Mouse (Mus musculus) midbrain, embryonic 12.5 days (tissue): ENCODE results near the gene Cmtm7. TPM values are rescaled to one million over a fixed set of nuclear protein-coding genes. Genes with fewer than 3 reads are reported as not detected.

Experiments used
- ATAC-seq: fragments of 200-750 bp; cut with Nextera tagmentation; 2 replicates; pipeline ENCODE4 v1.8.0; 2017; ENCODE audit warnings: low read depth, moderate TSS enrichment, moderate library complexity; ENCODE audit not compliant: low FRiP score
- H3K27ac ChIP-seq: fragments of 300-500 bp; sonication (generic); replicated peaks from 2 replicates; pipeline ENCODE4 v1.5.1; 2016; ENCODE audit warnings: mild to moderate bottlenecking
- H3K27me3 ChIP-seq: fragments of 300-500 bp; sonication (generic); 2 replicates; pipeline ENCODE4 v1.6.1; 2016; ENCODE audit warnings: mild to moderate bottlenecking
- H3K36me3 ChIP-seq: fragments of 300-500 bp; sonication (generic); 2 replicates; pipeline ENCODE4 v1.6.1; 2016
- H3K4me1 ChIP-seq: fragments of 300-500 bp; sonication (generic); 2 replicates; pipeline ENCODE4 v1.6.1; 2016
- H3K4me2 ChIP-seq: fragments of 300-500 bp; sonication (generic); replicated peaks from 2 replicates; pipeline ENCODE4 v1.6.1; 2016; ENCODE audit warnings: mild to moderate bottlenecking, moderate library complexity
- H3K4me3 ChIP-seq: fragments of 300-500 bp; sonication (generic); 2 replicates; pipeline ENCODE4 v1.5.1; 2016; ENCODE audit warnings: mild to moderate bottlenecking
- H3K9ac ChIP-seq: fragments of 300-500 bp; sonication (generic); replicated peaks from 2 replicates; pipeline ENCODE4 v1.6.1; 2016; ENCODE audit warnings: mild to moderate bottlenecking, moderate library complexity
- H3K9me3 ChIP-seq: fragments of 300-500 bp; sonication (generic); 2 replicates; pipeline ENCODE4 v1.6.1; 2016; ENCODE audit warnings: mild to moderate bottlenecking
- whole genome bisulfite sequencing: fragments of 180-500 bp; shearing (Covaris S2); methylation state at CpG from one replicate; pipeline ENCODE4 v1.1.7; 2016; 5-methylcytosine and 5-hydroxymethylcytosine counted together
- polyA plus RNA-seq: library from polyadenylated mRNA; unstranded; fragments of >200 nt; fragmentation: Nextera tagmentation; extraction: Ambion mirVana; gene quantifications from 2 replicates; pipeline ENCODE4 v1.2.1, GENCODE M21; 2016

The Cmtm7 gene
- polyA plus RNA-seq, 1 experiment from 2014 or later = 49.4 TPM

DNA sequence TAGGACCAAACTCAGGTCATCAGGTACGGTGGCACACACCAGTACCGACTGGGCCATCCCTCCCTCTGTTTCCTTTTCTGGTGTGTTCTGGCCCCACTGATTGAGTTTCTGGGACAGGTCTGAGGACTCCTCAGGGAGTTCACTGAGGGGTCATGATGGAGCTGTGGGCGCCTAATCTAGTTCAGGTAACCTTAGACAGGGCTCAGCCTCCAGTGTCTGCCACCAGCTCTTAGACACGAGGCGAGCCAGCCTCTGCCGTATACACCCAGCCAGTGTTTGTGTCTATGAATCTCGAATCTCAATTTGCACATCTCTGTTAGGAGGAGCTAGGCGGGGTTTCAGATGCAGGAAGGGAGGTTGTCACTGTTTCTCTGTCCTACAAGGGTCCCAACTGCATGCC lies 8.3 kb upstream of the Cmtm7 start:
- Histone ChIP-seq H3K27me3 (no peaks in the 10 kb centered on the region; the same call in 1 of the 2 replicates), H3K36me3 (no peaks in the 10 kb centered on the region), H3K4me1 (0 out of 2 replicates have a peak, but pooled peaks cover 13% of the 10 kb centered on the region), H3K4me2 (no peak overlapping the region), H3K4me3 (no peak overlapping the region), H3K9me3 (no peaks in the 10 kb centered on the region), H3K9ac (no peak overlapping the region), H3K27ac (no peak overlapping the region)
- ATAC-seq = no peak
- 87% methylated on average over 8 of the region's 8 CpGs for WGBS

GRCm38 (mm10) chr9:114789557-114789956 lies 7.9 kb upstream of the Cmtm7 start:
- H3K36me3 ChIP-seq = no peaks in the 10 kb centered on the region
- no peak for ATAC-seq
- no peaks in the 10 kb centered on the region for H3K9me3 ChIP-seq
- 87% methylated on average over 7 of the region's 7 CpGs for WGBS
- no peak overlapping the region for H3K27ac ChIP-seq
- H3K4me1 ChIP-seq = 0 out of 2 replicates have a peak, but pooled peaks cover 14% of the 10 kb centered on the region
- no peak overlapping the region for H3K9ac ChIP-seq
- no peaks in the 10 kb centered on the region; the same call in 1 of the 2 replicates for H3K27me3 ChIP-seq
- H3K4me3 ChIP-seq = no peak overlapping the region
- no peak overlapping the region for H3K4me2 ChIP-seq

- 93% methylated on average over 8 of the region's 8 CpGs for WGBS
- no peaks in the 10 kb centered on the region for H3K36me3 ChIP-seq
- H3K9ac ChIP-seq = no peak overlapping the region
- H3K4me2 ChIP-seq = no peak overlapping the region
- 0 out of 2 replicates have a peak, but pooled peaks cover 14% of the 10 kb centered on the region for H3K4me1 ChIP-seq
- H3K9me3 ChIP-seq = no peaks in the 10 kb centered on the region
- H3K4me3 ChIP-seq = no peak overlapping the region
- no peak for ATAC-seq
- H3K27ac ChIP-seq = no peak overlapping the region
- H3K27me3 ChIP-seq = no peaks in the 10 kb centered on the region; the same call in 1 of the 2 replicates
Measured at GRCm38 (mm10) chr9:114788697-114789096, 7.0 kb upstream of the Cmtm7 start.

- peaks cover 4% of the 10 kb centered on the region for H3K27me3 ChIP-seq
- H3K4me1 ChIP-seq = 0 out of 2 replicates have a peak, but pooled peaks cover 14% of the 10 kb centered on the region
- no peak overlapping the region for H3K27ac ChIP-seq
- H3K4me2 ChIP-seq = no peak overlapping the region
- no peaks in the 10 kb centered on the region for H3K36me3 ChIP-seq
- H3K9ac ChIP-seq = no peak overlapping the region
- no peak overlapping the region for H3K4me3 ChIP-seq
- no peak for ATAC-seq
- no peaks in the 10 kb centered on the region for H3K9me3 ChIP-seq
- WGBS = 97% methylated on average over 7 of the region's 7 CpGs
Measured at GRCm38 (mm10) chr9:114787716-114788115, 6.1 kb upstream of the Cmtm7 start.

DNA sequence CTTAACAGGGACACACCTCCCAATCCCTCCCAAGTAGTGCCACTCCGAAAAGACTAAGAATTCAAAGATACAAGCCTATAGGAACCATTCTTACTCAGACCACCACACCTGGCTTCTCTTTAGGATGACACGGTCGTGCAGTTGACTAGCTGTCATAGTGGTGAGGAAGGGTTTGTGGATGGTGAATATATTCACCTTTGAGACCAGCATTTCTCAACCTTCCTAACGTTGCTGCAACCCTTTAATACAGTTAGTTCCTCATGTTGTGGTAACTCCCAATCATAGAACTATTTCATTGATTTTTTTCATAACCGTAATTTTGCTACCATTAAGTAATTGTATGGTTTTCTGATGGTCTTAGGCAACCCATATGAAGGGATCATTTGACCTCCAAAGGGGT lies 5.5 kb upstream of the Cmtm7 start:
- no peak overlapping the region for H3K4me2 ChIP-seq
- H3K27ac ChIP-seq = no peak overlapping the region
- H3K9me3 ChIP-seq = no peaks in the 10 kb centered on the region
- H3K9ac ChIP-seq = no peak overlapping the region
- ATAC-seq = no peak
- H3K27me3 ChIP-seq = peaks cover 9% of the 10 kb centered on the region
- no peak overlapping the region for H3K4me3 ChIP-seq
- H3K36me3 ChIP-seq = no peaks in the 10 kb centered on the region
- 93% methylated on average over 5 of the region's 5 CpGs for WGBS
- H3K4me1 ChIP-seq = 0 out of 2 replicates have a peak, but pooled peaks cover 14% of the 10 kb centered on the region

GRCm38 (mm10) chr9:114785432-114786125 lies 3.9 kb upstream of the Cmtm7 start:
- Histone ChIP-seq H3K9me3 (no peaks in the 10 kb centered on the region), H3K27ac (peak overlapping the region; percentile 22; the same call in 1 of the 2 replicates), H3K4me2 (0 out of 2 replicates have a peak overlapping the region, but pooled peaks have one; percentile 13), H3K9ac (no peak overlapping the region), H3K27me3 (peaks cover 9% of the 10 kb centered on the region), H3K4me3 (no peak overlapping the region), H3K4me1 (peaks cover 17% of the 10 kb centered on the region), H3K36me3 (no peaks in the 10 kb centered on the region)
- no peak for ATAC-seq
- 6% methylated on average over 16 of the region's 16 CpGs for WGBS

GRCm38 (mm10) chr9:114780746-114781525 lies 720 bp downstream of the Cmtm7 start:
- peaks cover 12% of the 10 kb centered on the region for H3K27me3 ChIP-seq
- peak; percentile 48 for ATAC-seq
- H3K9me3 ChIP-seq = no peaks in the 10 kb centered on the region
- WGBS = 2% methylated on average over 38 of the region's 38 CpGs
- peak overlapping the region; percentile 71 for H3K9ac ChIP-seq
- H3K4me1 ChIP-seq = peaks cover 24% of the 10 kb centered on the region
- H3K4me2 ChIP-seq = peak overlapping the region; percentile 91
- H3K4me3 ChIP-seq = peak overlapping the region; percentile 55
- H3K36me3 ChIP-seq = no peaks in the 10 kb centered on the region
- peak overlapping the region; percentile 56 for H3K27ac ChIP-seq

- no peaks in the 10 kb centered on the region for H3K9me3 ChIP-seq
- H3K9ac ChIP-seq = peak overlapping the region; percentile 71
- no peak overlapping the region for H3K27ac ChIP-seq
- ATAC-seq = peak; percentile 23
- H3K4me2 ChIP-seq = peak overlapping the region; percentile 91
- peak overlapping the region; percentile 55 for H3K4me3 ChIP-seq
- 27% methylated on average over 23 of the region's 23 CpGs for WGBS
- H3K36me3 ChIP-seq = no peaks in the 10 kb centered on the region
- peaks cover 19% of the 10 kb centered on the region for H3K4me1 ChIP-seq
- H3K27me3 ChIP-seq = peaks cover 12% of the 10 kb centered on the region
Measured at GRCm38 (mm10) chr9:114779984-114780745, 1.5 kb downstream of the Cmtm7 start.

GRCm38 (mm10) chr9:114778877-114779276 lies 2.8 kb downstream of the Cmtm7 start:
- no peak for ATAC-seq
- WGBS = 91% methylated on average over 7 of the region's 7 CpGs
- Histone ChIP-seq H3K4me2 (no peak overlapping the region), H3K27me3 (peaks cover 12% of the 10 kb centered on the region), H3K36me3 (no peaks in the 10 kb centered on the region), H3K9me3 (no peaks in the 10 kb centered on the region), H3K4me1 (peaks cover 16% of the 10 kb centered on the region), H3K9ac (no peak overlapping the region), H3K27ac (no peak overlapping the region), H3K4me3 (no peak overlapping the region)

DNA sequence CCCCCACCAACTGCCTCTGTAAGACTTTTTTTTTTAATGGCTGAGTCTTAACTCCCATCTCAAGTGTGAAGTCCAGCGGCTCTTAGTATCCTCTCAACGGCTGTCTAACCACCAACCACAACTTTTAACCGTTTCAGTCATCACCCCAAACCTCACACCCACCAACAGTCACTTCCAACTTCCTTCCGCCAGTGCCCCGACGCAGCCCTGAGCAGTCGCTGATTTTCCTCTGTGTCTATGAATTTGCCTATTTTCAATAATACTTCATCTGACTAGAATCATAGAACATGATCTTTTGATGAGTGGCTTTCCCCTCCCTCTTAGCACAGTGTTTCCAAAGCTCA lies 3.6 kb downstream of the Cmtm7 start:
- no peak overlapping the region for H3K9ac ChIP-seq
- H3K27ac ChIP-seq = no peak overlapping the region
- peaks cover 16% of the 10 kb centered on the region for H3K4me1 ChIP-seq
- H3K9me3 ChIP-seq = no peaks in the 10 kb centered on the region
- no peaks in the 10 kb centered on the region for H3K36me3 ChIP-seq
- WGBS = 88% methylated on average over 7 of the region's 7 CpGs
- ATAC-seq = no peak
- H3K4me2 ChIP-seq = no peak overlapping the region
- H3K4me3 ChIP-seq = no peak overlapping the region
- H3K27me3 ChIP-seq = peaks cover 11% of the 10 kb centered on the region

- Histone ChIP-seq H3K9ac (no peak overlapping the region), H3K4me3 (no peak overlapping the region), H3K27me3 (peaks cover 5% of the 10 kb centered on the region; the same call in 1 of the 2 replicates), H3K4me1 (peaks cover 16% of the 10 kb centered on the region), H3K36me3 (peaks cover 3% of the 10 kb centered on the region; the same call in 1 of the 2 replicates), H3K4me2 (no peak overlapping the region), H3K9me3 (no peaks in the 10 kb centered on the region), H3K27ac (no peak overlapping the region)
- ATAC-seq = no peak
- WGBS = 89% methylated on average over 6 of the region's 6 CpGs
Measured at GRCm38 (mm10) chr9:114777178-114778046, 4.2 kb downstream of the Cmtm7 start.
